Mouse (Mus musculus): ENCODE results near the gene Cacnb1.

Gene Cacnb1

GRCm38 (mm10) chr11:98040975-98041374 lies 18.1 kb upstream of the Cacnb1 start:
- no peak for DNase-seq (ENCODE audit: low spot score)

GRCm38 (mm10) chr11:98037871-98038270 lies 15.0 kb upstream of the Cacnb1 start:
- no peak for DNase-seq (ENCODE audit: low spot score)

GRCm38 (mm10) chr11:98035977-98036377 lies 13.1 kb upstream of the Cacnb1 start:
- DNase-seq (ENCODE audit: low spot score) = no peak

GRCm38 (mm10) chr11:98034840-98035239 lies 12.0 kb upstream of the Cacnb1 start:
- no peak for DNase-seq (ENCODE audit: low spot score)

GRCm38 (mm10) chr11:98034061-98034460 lies 11.2 kb upstream of the Cacnb1 start:
- no peak for DNase-seq (ENCODE audit: low spot score)

GRCm38 (mm10) chr11:98031443-98031770 lies 8.6 kb upstream of the Cacnb1 start:
- peak; percentile 85 for DNase-seq (ENCODE audit: low spot score)

GRCm38 (mm10) chr11:98030701-98031442 lies 8.0 kb upstream of the Cacnb1 start:
- no peak for DNase-seq (ENCODE audit: low spot score)

GRCm38 (mm10) chr11:98027785-98028184 lies 5.0 kb upstream of the Cacnb1 start:
- no peak for DNase-seq (ENCODE audit: low spot score)

- DNase-seq (ENCODE audit: low spot score) = no peak
Measured at GRCm38 (mm10) chr11:98027297-98027688, 4.5 kb upstream of the Cacnb1 start.

- DNase-seq (ENCODE audit: low spot score) = peak; percentile 93
Measured at GRCm38 (mm10) chr11:98026570-98027296, 3.9 kb upstream of the Cacnb1 start, which contains the start of gene Rpl19. Gene Rpl19 (plus strand): TSS chr11:98026710.

GRCm38 (mm10) chr11:98026248-98026569 lies 3.4 kb upstream of the Cacnb1 start:
- DNase-seq (ENCODE audit: low spot score) = no peak

GRCm38 (mm10) chr11:98024516-98024915 lies 1.7 kb upstream of the Cacnb1 start:
- no peak for DNase-seq (ENCODE audit: low spot score)

GRCm38 (mm10) chr11:98022253-98022554 lies 630 bp downstream of the Cacnb1 start:
- no peak for DNase-seq (ENCODE audit: low spot score)

- peak; percentile 42 for DNase-seq (ENCODE audit: low spot score)
Measured at GRCm38 (mm10) chr11:98021565-98022252, 1.1 kb downstream of the Cacnb1 start.

- DNase-seq (ENCODE audit: low spot score) = no peak
Measured at GRCm38 (mm10) chr11:98021118-98021517, 1.7 kb downstream of the Cacnb1 start.

GRCm38 (mm10) chr11:98020710-98021109 lies 2.1 kb downstream of the Cacnb1 start:
- no peak for DNase-seq (ENCODE audit: low spot score)

GRCm38 (mm10) chr11:98019883-98020610 lies 2.8 kb downstream of the Cacnb1 start:
- DNase-seq (ENCODE audit: low spot score) = no peak

GRCm38 (mm10) chr11:98018858-98019641 lies 3.8 kb downstream of the Cacnb1 start:
- no peak for DNase-seq (ENCODE audit: low spot score)

GRCm38 (mm10) chr11:98018222-98018621 lies 4.6 kb downstream of the Cacnb1 start:
- DNase-seq (ENCODE audit: low spot score) = no peak

- DNase-seq (ENCODE audit: low spot score) = no peak
Measured at GRCm38 (mm10) chr11:98016824-98017223, 6.0 kb downstream of the Cacnb1 start.

- DNase-seq (ENCODE audit: low spot score) = no peak
Measured at GRCm38 (mm10) chr11:98016177-98016576, 6.7 kb downstream of the Cacnb1 start.

GRCm38 (mm10) chr11:98012831-98013230 lies 10.0 kb downstream of the Cacnb1 start:
- DNase-seq (ENCODE audit: low spot score) = no peak
